ENCODE assay signal across 11 mouse cellular contexts in the genomic region with DNA sequence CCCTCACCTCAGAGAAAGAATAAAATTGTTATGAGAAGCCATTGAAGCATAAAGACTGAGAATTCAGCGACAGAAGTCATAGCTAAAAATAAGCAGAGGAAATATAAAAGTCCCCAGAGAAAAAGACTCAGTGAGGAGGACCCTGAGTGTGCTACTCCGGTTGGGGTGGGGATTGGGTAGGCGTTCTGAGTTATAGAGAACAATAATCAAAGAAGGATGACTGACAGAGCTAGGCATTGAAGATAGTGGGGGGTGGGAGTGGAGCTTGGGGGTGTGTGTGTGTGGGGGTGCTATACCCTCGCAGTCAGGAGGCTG. TPM values are rescaled to one million over a fixed set of nuclear protein-coding genes. Genes with fewer than 3 reads are reported as not detected.
"Had no signal": no experiment of that assay in that cellular context is flagged by ENCODE, and none has a peak within 500 bp of the region (broad histone marks: within the 10 kb centered on the region; RNA-seq: fewer than 3 reads in every experiment).

No protein-coding gene starts in this region.

- H3K27ac ChIP-seq: limb, embryonic 13.5 days; liver, embryonic 14.5 days; neural tube, embryonic 15.5 days; stomach, embryonic 15.5 days had no signal

- H3K4me3 ChIP-seq: limb, embryonic 13.5 days; myocyte; neural tube, embryonic 15.5 days; stomach, embryonic 15.5 days had no signal

- H3K36me3 ChIP-seq: limb, embryonic 13.5 days; neural tube, embryonic 15.5 days; stomach, embryonic 15.5 days had no signal

- H3K9ac ChIP-seq: limb, embryonic 13.5 days; liver, embryonic 14.5 days; neural tube, embryonic 15.5 days; stomach, embryonic 15.5 days had no signal

- H3K9me3 ChIP-seq: limb, embryonic 13.5 days; neural tube, embryonic 15.5 days; stomach, embryonic 15.5 days had no signal

- DNase-seq: left cerebral cortex, postnatal 4 days; lung, adult 18-20 months; midbrain, embryonic 14.5 days; thymus, postnatal 4 days had no signal

- H3K4me2 ChIP-seq: limb, embryonic 13.5 days; neural tube, embryonic 15.5 days; stomach, embryonic 15.5 days had no signal

- H3K4me1 ChIP-seq: neural tube, embryonic 15.5 days had no signal

- H3K27me3 ChIP-seq: limb, embryonic 13.5 days; neural tube, embryonic 15.5 days; stomach, embryonic 15.5 days had no signal

RNA-seq across cellular contexts. Expression of a gene that starts 41.4 kb away (rescaled TPM):
- total RNA-seq: layer of hippocampus, postnatal 14 days; megakaryocyte-erythroid progenitor cell, adult 5-6 weeks had no signal
- polyA plus RNA-seq: midbrain, embryonic 14.5 days had no signal
